Mouse (Mus musculus) hindbrain, embryonic 10.5 days (tissue): ENCODE data around the gene Olfr1242. TPM values are rescaled to one million over a fixed set of nuclear protein-coding genes. Genes with fewer than 3 reads are reported as not detected.

ENCODE experiments used
- DNase-seq: peaks from one replicate; pipeline ENCODE4 v3.0.0-alpha.2; 2017; ENCODE audit warnings: low spot score
- H3K27ac ChIP-seq: fragments of 300-500 bp; sonication (generic); 2 replicates; pipeline ENCODE4 v1.5.1; 2016; ENCODE audit warnings: mild to moderate bottlenecking, moderate library complexity
- H3K27me3 ChIP-seq: fragments of 300-500 bp; sonication (generic); 2 replicates; pipeline ENCODE4 v1.6.1; 2016; ENCODE audit warnings: mild to moderate bottlenecking; ENCODE audit not compliant: poor library complexity, insufficient read depth, severe bottlenecking
- H3K36me3 ChIP-seq: fragments of 300-500 bp; sonication (generic); 2 replicates; pipeline ENCODE4 v1.6.1; 2016; ENCODE audit warnings: mild to moderate bottlenecking, moderate library complexity
- H3K4me1 ChIP-seq: fragments of 300-500 bp; sonication (generic); replicated peaks from 2 replicates; pipeline ENCODE4 v1.6.1; 2016; ENCODE audit warnings: mild to moderate bottlenecking
- H3K4me3 ChIP-seq: fragments of 300-500 bp; sonication (generic); 2 replicates; pipeline ENCODE4 v1.5.1; 2016; ENCODE audit warnings: mild to moderate bottlenecking, moderate library complexity
- H3K9me3 ChIP-seq: fragments of 300-500 bp; sonication (generic); 2 replicates; pipeline ENCODE4 v1.6.1; 2016; ENCODE audit warnings: mild to moderate bottlenecking, moderate library complexity
- WGBS: fragments of 180-500 bp; shearing (Covaris S2); methylation state at CpG from one replicate; pipeline ENCODE4 v1.1.7; 2016; 5-methylcytosine and 5-hydroxymethylcytosine counted together
- polyA plus RNA-seq: library from polyadenylated mRNA; unstranded; fragments of >200 nt; fragmentation: Nextera tagmentation; extraction: Ambion mirVana; gene quantifications from 2 replicates; pipeline ENCODE4 v1.2.1, GENCODE M21; 2016

Olfr1242 gene
- polyA plus RNA-seq, result not detected in 2 replicates

- H3K4me3 ChIP-seq, result no peak within 1 kb of the TSS
- no peaks in the 10 kb centered on the region for H3K27me3 ChIP-seq
- H3K27ac ChIP-seq, result no peak within 1 kb of the TSS
- H3K36me3 ChIP-seq, result no peaks in the 10 kb centered on the region
- WGBS, result 94% methylated on average over 1 of the region's 1 CpGs
- H3K9me3 ChIP-seq, result no peaks in the 10 kb centered on the region
- no peaks in the 10 kb centered on the region for H3K4me1 ChIP-seq
- no peak for DNase-seq
Measured at GRCm38 (mm10) chr2:89498235-89498634, at the start of gene Olfr1242. Gene Olfr1242 (minus strand): TSS chr2:89498335.

- WGBS, result 72% methylated on average over 2 of the region's 2 CpGs
- H3K4me1 ChIP-seq, result no peaks in the 10 kb centered on the region
- H3K9me3 ChIP-seq, result no peaks in the 10 kb centered on the region
- H3K27me3 ChIP-seq, result no peaks in the 10 kb centered on the region
- no peaks in the 10 kb centered on the region for H3K36me3 ChIP-seq
- H3K27ac ChIP-seq, result no peak overlapping the region
- no peak overlapping the region for H3K4me3 ChIP-seq
- DNase-seq, result no peak
Measured at GRCm38 (mm10) chr2:89544516-89544915, 46.4 kb upstream of the Olfr1242 start.

GRCm38 (mm10) chr2:89539923-89540322, 41.8 kb upstream of the Olfr1242 start:
- Histone ChIP-seq H3K36me3 (no peaks in the 10 kb centered on the region), H3K4me3 (no peak overlapping the region), H3K4me1 (no peaks in the 10 kb centered on the region), H3K27me3 (no peaks in the 10 kb centered on the region), H3K9me3 (no peaks in the 10 kb centered on the region), H3K27ac (no peak overlapping the region)
- no peak for DNase-seq
- 84% methylated on average over 1 of the region's 1 CpGs for WGBS

- Histone ChIP-seq H3K36me3 (no peaks in the 10 kb centered on the region), H3K4me3 (no peak within 1 kb of the TSS)
- WGBS, result 89% methylated on average over 1 of the region's 1 CpGs
Measured at GRCm38 (mm10) chr2:89531387-89531786, 33.3 kb upstream of the Olfr1242 start, which contains the start of gene Olfr1243. Gene Olfr1243 (minus strand): TSS chr2:89531487.

GRCm38 (mm10) chr2:89487026-89487425, 11.1 kb downstream of the Olfr1242 start, which contains the start of gene Olfr1241:
Gene Olfr1241 (minus strand): TSS chr2:89487126.
- H3K27ac ChIP-seq, result no peak within 1 kb of the TSS
- DNase-seq, result no peak
- no peaks in the 10 kb centered on the region for H3K9me3 ChIP-seq
- H3K27me3 ChIP-seq, result no peaks in the 10 kb centered on the region
- no peaks in the 10 kb centered on the region for H3K36me3 ChIP-seq
- H3K4me3 ChIP-seq, result no peak within 1 kb of the TSS
- no peaks in the 10 kb centered on the region for H3K4me1 ChIP-seq

More at GRCm38 (mm10) chr2:89531387-89531786, 33.3 kb upstream of the Olfr1242 start, which contains the start of gene Olfr1243:
- no peaks in the 10 kb centered on the region for H3K4me1 ChIP-seq
- H3K9me3 ChIP-seq, result no peaks in the 10 kb centered on the region
- no peak for DNase-seq
- H3K27ac ChIP-seq, result no peak within 1 kb of the TSS
- no peaks in the 10 kb centered on the region for H3K27me3 ChIP-seq

- Histone ChIP-seq H3K36me3 (no peaks in the 10 kb centered on the region), H3K27ac (no peak within 1 kb of the TSS), H3K27me3 (no peaks in the 10 kb centered on the region), H3K4me1 (no peaks in the 10 kb centered on the region), H3K9me3 (no peaks in the 10 kb centered on the region), H3K4me3 (no peak within 1 kb of the TSS)
- WGBS, result 84% methylated on average over 3 of the region's 3 CpGs
- DNase-seq, result no peak
Measured at GRCm38 (mm10) chr2:89442900-89443299, 55.2 kb downstream of the Olfr1242 start, which contains the start of gene Olfr1240. Gene Olfr1240 (minus strand): TSS chr2:89443000.

Other genes starting within 250 kb of the Olfr1242 start
- not detected in 2 replicates for gene Olfr1228, start 244.3 kb downstream of the Olfr1242 start, polyA plus RNA-seq
- not detected in 2 replicates for gene Olfr1229, start 210.3 kb downstream of the Olfr1242 start, polyA plus RNA-seq
- not detected in 2 replicates for gene Olfr1230, start 201.1 kb downstream of the Olfr1242 start, polyA plus RNA-seq
- not detected in 2 replicates for gene Olfr1231, start 191.3 kb downstream of the Olfr1242 start, polyA plus RNA-seq
- not detected in 2 replicates for gene Olfr1232, start 168.7 kb downstream of the Olfr1242 start, polyA plus RNA-seq
- gene Olfr1233, start 155.9 kb downstream of the Olfr1242 start, polyA plus RNA-seq, result not detected in 2 replicates
- not detected in 2 replicates for gene Olfr1234, start 133.5 kb downstream of the Olfr1242 start, polyA plus RNA-seq
- gene Olfr1238, start 88.7 kb downstream of the Olfr1242 start, polyA plus RNA-seq, result not detected in 2 replicates
- not detected in 2 replicates for gene Olfr1239, start 77.9 kb downstream of the Olfr1242 start, polyA plus RNA-seq
- gene Olfr1240, start 55.3 kb downstream of the Olfr1242 start, polyA plus RNA-seq, result not detected in 2 replicates
- not detected in 2 replicates for gene Olfr1241, start 11.2 kb downstream of the Olfr1242 start, polyA plus RNA-seq
- gene Olfr1243, start 33.2 kb upstream of the Olfr1242 start, polyA plus RNA-seq, result not detected in 2 replicates
- not detected in 2 replicates for gene Olfr1245, start 80.1 kb upstream of the Olfr1242 start, polyA plus RNA-seq
- gene Olfr1246, start 94.8 kb upstream of the Olfr1242 start, polyA plus RNA-seq, result not detected in 2 replicates
- not detected in 2 replicates for gene Olfr1247, start 115.8 kb upstream of the Olfr1242 start, polyA plus RNA-seq
- gene Olfr1248, start 119.9 kb upstream of the Olfr1242 start, polyA plus RNA-seq, result not detected in 2 replicates
- gene Olfr1249, start 136.6 kb upstream of the Olfr1242 start, polyA plus RNA-seq, result not detected in 2 replicates
- not detected in 2 replicates for gene Olfr1250, start 163.1 kb upstream of the Olfr1242 start, polyA plus RNA-seq
- gene Olfr1251, start 173.6 kb upstream of the Olfr1242 start, polyA plus RNA-seq, result not detected in 2 replicates
- gene Olfr1252, start 226.7 kb upstream of the Olfr1242 start, polyA plus RNA-seq, result not detected in 2 replicates